Mouse (Mus musculus) limb, embryonic 15.5 days (tissue): ENCODE results near the gene Gm47429. TPM values are rescaled to one million over a fixed set of nuclear protein-coding genes. Genes with fewer than 3 reads are reported as not detected.
"Not testable (repeated sequence)": the region's sequence is repeated elsewhere in the genome, so short reads cannot be mapped to it uniquely, and the experiment has no call there.

Experiments used
- ATAC-seq: fragments of 200-750 bp; cut with Nextera tagmentation; 2 replicates; pipeline ENCODE4 v1.8.0; 2017; ENCODE audit warnings: low read depth, moderate TSS enrichment; ENCODE audit not compliant: insufficient number of reproducible peaks, low FRiP score, low TSS enrichment
- H3K27ac ChIP-seq: fragments of 300-500 bp; sonication (generic); 2 replicates; pipeline ENCODE4 v1.5.1; 2015; ENCODE audit warnings: moderate library complexity, mild to moderate bottlenecking, inconsistent platforms
- H3K27me3 ChIP-seq: fragments of 300-500 bp; sonication (generic); 2 replicates; pipeline ENCODE4 v1.6.1; 2015; ENCODE audit warnings: inconsistent platforms
- H3K36me3 ChIP-seq: fragments of 300-500 bp; sonication (generic); 2 replicates; pipeline ENCODE4 v1.6.1; 2015; ENCODE audit warnings: inconsistent platforms
- H3K4me1 ChIP-seq: fragments of 300-500 bp; sonication (generic); 2 replicates; pipeline ENCODE4 v1.6.1; 2015; ENCODE audit warnings: inconsistent platforms
- H3K4me2 ChIP-seq: fragments of 300-500 bp; sonication (generic); 2 replicates; pipeline ENCODE4 v1.6.1; 2015; ENCODE audit warnings: mild to moderate bottlenecking, inconsistent platforms
- H3K4me3 ChIP-seq: fragments of 300-500 bp; sonication (generic); 2 replicates; pipeline ENCODE4 v1.5.1; 2015; ENCODE audit warnings: mild to moderate bottlenecking, inconsistent platforms
- H3K9ac ChIP-seq: fragments of 300-500 bp; sonication (generic); 2 replicates; pipeline ENCODE4 v1.6.1; 2015; ENCODE audit warnings: inconsistent platforms
- H3K9me3 ChIP-seq: fragments of 300-500 bp; sonication (generic); 2 replicates; pipeline ENCODE4 v1.6.1; 2016; ENCODE audit warnings: inconsistent platforms
- WGBS: fragments of 180-500 bp; shearing (Covaris S2); methylation state at CpG from one replicate; pipeline ENCODE4 v1.1.7; 2015; 5-methylcytosine and 5-hydroxymethylcytosine counted together
- polyA plus RNA-seq: library from polyadenylated mRNA; unstranded; fragments of >200 nt; fragmentation: Nextera tagmentation; extraction: Ambion mirVana; gene quantifications from 2 replicates; pipeline ENCODE4 v1.2.1, GENCODE M21; 2015

Gm47429 gene
- polyA plus RNA-seq, result not detected in 2 replicates

- WGBS, result 88% methylated on average over 2 of the region's 2 CpGs
- no peak for ATAC-seq
- Histone ChIP-seq H3K27me3 (no peaks in the 10 kb centered on the region), H3K4me1 (no peaks in the 10 kb centered on the region), H3K4me3 (no peak within 1 kb of the TSS), H3K27ac (no peak within 1 kb of the TSS), H3K9me3 (no peaks in the 10 kb centered on the region), H3K36me3 (no peaks in the 10 kb centered on the region), H3K4me2 (no peak within 1 kb of the TSS), H3K9ac (no peak within 1 kb of the TSS)
Measured at GRCm38 (mm10) chr13:50443812-50444211, at the start of gene Gm47429. Gene Gm47429, minus strand, starts transcription at chr13:50443912.

- ATAC-seq, result not testable (repeated sequence)
Measured at GRCm38 (mm10) chr13:50488510-50488909, 44.8 kb upstream of the Gm47429 start.

GRCm38 (mm10) chr13:50467007-50467406 is 23.3 kb upstream of the Gm47429 start, which contains the start of gene Nutm2:
Gene Nutm2, plus strand, starts transcription at chr13:50467307.
- Histone ChIP-seq H3K9me3 (no peaks in the 10 kb centered on the region), H3K27ac (no peak within 1 kb of the TSS), H3K36me3 (no peaks in the 10 kb centered on the region), H3K4me3 (no peak within 1 kb of the TSS), H3K4me2 (no peak within 1 kb of the TSS), H3K4me1 (no peaks in the 10 kb centered on the region), H3K27me3 (no peaks in the 10 kb centered on the region), H3K9ac (no peak within 1 kb of the TSS)
- WGBS, result 76% methylated on average over 4 of the region's 4 CpGs
- ATAC-seq, result no peak

More at GRCm38 (mm10) chr13:50488510-50488909, 44.8 kb upstream of the Gm47429 start:
- not testable (repeated sequence) for H3K9me3 ChIP-seq, H3K27ac ChIP-seq, H3K9ac ChIP-seq, H3K27me3 ChIP-seq, H3K4me3 ChIP-seq, H3K36me3 ChIP-seq, H3K4me1 ChIP-seq, H3K4me2 ChIP-seq

- H3K27ac ChIP-seq, result no peak overlapping the region
- H3K9ac ChIP-seq, result no peak overlapping the region
Measured at GRCm38 (mm10) chr13:50464621-50465562, 21.2 kb upstream of the Gm47429 start.

GRCm38 (mm10) chr13:50460433-50460832 is 16.7 kb upstream of the Gm47429 start:
- H3K9me3 ChIP-seq, ATAC-seq, H3K4me2 ChIP-seq, H3K27me3 ChIP-seq, H3K36me3 ChIP-seq, H3K9ac ChIP-seq, H3K4me3 ChIP-seq, H3K27ac ChIP-seq, H3K4me1 ChIP-seq: not testable (repeated sequence)
- 71% methylated on average over 2 of the region's 2 CpGs for WGBS

More at GRCm38 (mm10) chr13:50464621-50465562, 21.2 kb upstream of the Gm47429 start:
- WGBS, result 29% methylated on average over 27 of the region's 27 CpGs
- H3K27me3 ChIP-seq, result no peaks in the 10 kb centered on the region
- no peaks in the 10 kb centered on the region for H3K36me3 ChIP-seq
- ATAC-seq, result no peak
- H3K4me1 ChIP-seq, result no peaks in the 10 kb centered on the region
- H3K9me3 ChIP-seq, result no peaks in the 10 kb centered on the region
- peak overlapping the region; percentile 37 for H3K4me2 ChIP-seq
- peak overlapping the region; percentile 19 for H3K4me3 ChIP-seq

GRCm38 (mm10) chr13:50453426-50453825 is 9.7 kb upstream of the Gm47429 start:
- Histone ChIP-seq H3K9ac (no peak overlapping the region), H3K4me1 (no peaks in the 10 kb centered on the region), H3K4me2 (no peak overlapping the region), H3K27ac (no peak overlapping the region), H3K9me3 (no peaks in the 10 kb centered on the region), H3K27me3 (no peaks in the 10 kb centered on the region), H3K4me3 (no peak overlapping the region), H3K36me3 (no peaks in the 10 kb centered on the region)
- ATAC-seq, result no peak
- WGBS, result 22% methylated on average over 4 of the region's 4 CpGs

- H3K36me3 ChIP-seq, H3K27me3 ChIP-seq, H3K4me2 ChIP-seq, H3K4me3 ChIP-seq, H3K27ac ChIP-seq, H3K9me3 ChIP-seq, ATAC-seq, H3K9ac ChIP-seq, H3K4me1 ChIP-seq: not testable (repeated sequence)
- 70% methylated on average over 9 of the region's 9 CpGs for WGBS
Measured at GRCm38 (mm10) chr13:50452266-50452665, 8.6 kb upstream of the Gm47429 start.

GRCm38 (mm10) chr13:50445261-50445660 is 1.5 kb upstream of the Gm47429 start:
- no peaks in the 10 kb centered on the region for H3K27me3 ChIP-seq
- no peaks in the 10 kb centered on the region for H3K9me3 ChIP-seq
- no peak overlapping the region for H3K4me3 ChIP-seq
- H3K4me2 ChIP-seq, result no peak overlapping the region
- H3K27ac ChIP-seq, result no peak overlapping the region
- no peak overlapping the region for H3K9ac ChIP-seq
- no peaks in the 10 kb centered on the region for H3K4me1 ChIP-seq
- no peak for ATAC-seq
- H3K36me3 ChIP-seq, result no peaks in the 10 kb centered on the region
- 79% methylated on average over 4 of the region's 4 CpGs for WGBS

GRCm38 (mm10) chr13:50426686-50427085 is 17.0 kb downstream of the Gm47429 start:
- no peak overlapping the region for H3K9ac ChIP-seq
- no peaks in the 10 kb centered on the region for H3K9me3 ChIP-seq
- peaks cover 85% of the 10 kb centered on the region for H3K36me3 ChIP-seq
- H3K27ac ChIP-seq, result no peak overlapping the region
- WGBS, result 89% methylated on average over 4 of the region's 4 CpGs
- H3K27me3 ChIP-seq, result no peaks in the 10 kb centered on the region
- ATAC-seq, result no peak
- no peak overlapping the region for H3K4me2 ChIP-seq
- no peaks in the 10 kb centered on the region for H3K4me1 ChIP-seq
- H3K4me3 ChIP-seq, result no peak overlapping the region

- WGBS, result 93% methylated on average over 2 of the region's 2 CpGs
- Histone ChIP-seq H3K36me3 (peaks cover 75% of the 10 kb centered on the region), H3K9ac (no peak overlapping the region), H3K4me3 (no peak overlapping the region), H3K4me2 (no peak overlapping the region), H3K27ac (no peak overlapping the region), H3K4me1 (no peaks in the 10 kb centered on the region), H3K9me3 (no peaks in the 10 kb centered on the region), H3K27me3 (no peaks in the 10 kb centered on the region)
- ATAC-seq, result no peak
Measured at GRCm38 (mm10) chr13:50424517-50424916, 19.2 kb downstream of the Gm47429 start.

GRCm38 (mm10) chr13:50423625-50424209 is 20.0 kb downstream of the Gm47429 start:
- no peaks in the 10 kb centered on the region for H3K27me3 ChIP-seq
- peaks cover 69% of the 10 kb centered on the region for H3K36me3 ChIP-seq
- H3K9me3 ChIP-seq, result no peaks in the 10 kb centered on the region
- no peak overlapping the region for H3K9ac ChIP-seq
- WGBS, result 80% methylated on average over 8 of the region's 8 CpGs
- no peak overlapping the region for H3K4me2 ChIP-seq
- H3K4me1 ChIP-seq, result peaks cover 1% of the 10 kb centered on the region
- H3K4me3 ChIP-seq, result no peak overlapping the region
- ATAC-seq, result peak; percentile 69; the same call in 1 of the 2 replicates
- no peak overlapping the region for H3K27ac ChIP-seq

- peak overlapping the region; percentile 54 for H3K4me2 ChIP-seq
- no peak overlapping the region for H3K9ac ChIP-seq
- WGBS, result 44% methylated on average over 3 of the region's 3 CpGs
- H3K9me3 ChIP-seq, result no peaks in the 10 kb centered on the region
- ATAC-seq, result no peak
- H3K27me3 ChIP-seq, result no peaks in the 10 kb centered on the region
- peaks cover 19% of the 10 kb centered on the region for H3K36me3 ChIP-seq
- no peak overlapping the region for H3K27ac ChIP-seq
- H3K4me3 ChIP-seq, result peak overlapping the region; percentile 82
- peaks cover 8% of the 10 kb centered on the region for H3K4me1 ChIP-seq
Measured at GRCm38 (mm10) chr13:50418421-50418820, 25.3 kb downstream of the Gm47429 start.
